Mouse (Mus musculus) splenic B cell, adult 2 months (primary cell): Measurements from ENCODE around the gene Cdadc1.
"Not testable (repeated sequence)": the region's sequence is repeated elsewhere in the genome, so short reads cannot be mapped to it uniquely, and the experiment has no call there.

Experiments used
- DNase-seq: peaks from one replicate; pipeline ENCODE4 v3.0.0-alpha.2; 2011; ENCODE audit warnings: low read depth, low spot score
- H3K27me3 ChIP-seq: 2 replicates; pipeline ENCODE4 v1.6.1; 2012; ENCODE audit warnings: mild to moderate bottlenecking, low read length, moderate library complexity, mixed read lengths; ENCODE audit not compliant: control insufficient read depth, poor library complexity, insufficient read depth, severe bottlenecking
- H3K36me3 ChIP-seq: 2 replicates; pipeline ENCODE4 v1.6.1; 2012; ENCODE audit warnings: mild to moderate bottlenecking, low read length, moderate library complexity, mixed read lengths; ENCODE audit not compliant: control insufficient read depth, poor library complexity, insufficient read depth, severe bottlenecking

Cdadc1 gene

GRCm38 (mm10) chr14:59626711-59627110 lies 29.0 kb upstream of the Cdadc1 start:
- Histone ChIP-seq H3K27me3 (no peaks in the 10 kb centered on the region), H3K36me3 (no peaks in the 10 kb centered on the region)
- DNase-seq, result no peak

GRCm38 (mm10) chr14:59625806-59626364 lies 28.1 kb upstream of the Cdadc1 start:
- H3K36me3 ChIP-seq, result no peaks in the 10 kb centered on the region
- DNase-seq, result no peak
- H3K27me3 ChIP-seq, result no peaks in the 10 kb centered on the region

DNA sequence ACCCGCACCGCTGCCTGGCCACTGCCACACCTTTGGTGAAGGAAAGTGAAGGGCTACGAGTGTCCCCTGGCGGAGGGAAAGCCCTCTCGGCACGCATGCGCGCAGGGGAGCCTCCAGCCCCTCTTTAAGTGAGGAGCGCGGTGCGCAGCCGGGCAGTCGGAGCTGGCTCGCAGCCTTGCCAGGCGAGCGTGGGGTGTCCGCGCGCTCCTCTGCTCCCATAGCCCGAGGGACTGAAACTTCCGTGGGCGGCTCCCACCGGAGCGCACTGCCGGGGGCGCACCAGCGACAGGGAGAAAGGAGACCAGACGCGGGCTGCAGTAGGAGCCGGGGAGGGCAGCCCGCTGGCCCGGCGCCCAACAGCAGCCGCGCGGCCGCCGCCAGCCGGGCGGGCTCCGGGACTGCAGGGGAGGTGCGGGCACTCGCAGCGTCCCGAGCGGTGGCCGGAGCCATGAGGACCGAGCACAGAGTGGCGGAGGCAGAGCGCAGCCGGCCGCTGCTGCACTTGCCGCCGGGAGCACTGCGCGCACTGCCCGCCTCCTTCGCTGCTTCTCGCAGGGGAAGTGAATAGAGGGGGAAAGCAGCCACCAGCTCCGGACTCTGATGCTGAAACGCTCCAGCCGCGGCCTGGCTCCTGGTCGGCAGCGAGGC lies 27.5 kb upstream of the Cdadc1 start, which contains the start of gene Shisa2:
Gene Shisa2, plus strand, starts transcription at position 151 of the 648 bp plus-strand sequence.
- DNase-seq, result no peak
- H3K27me3 ChIP-seq, result no peaks in the 10 kb centered on the region
- no peaks in the 10 kb centered on the region for H3K36me3 ChIP-seq

- DNase-seq, result no peak
- Histone ChIP-seq H3K27me3 (no peaks in the 10 kb centered on the region), H3K36me3 (no peaks in the 10 kb centered on the region)
These were observed 26.6 kb upstream of the Cdadc1 start for GRCm38 (mm10) chr14:59624326-59624885.

GRCm38 (mm10) chr14:59616802-59617201 lies 19.0 kb upstream of the Cdadc1 start:
- no peaks in the 10 kb centered on the region for H3K36me3 ChIP-seq
- DNase-seq, result no peak
- H3K27me3 ChIP-seq, result no peaks in the 10 kb centered on the region

- DNase-seq, H3K36me3 ChIP-seq, H3K27me3 ChIP-seq: not testable (repeated sequence)
These were observed 16.4 kb upstream of the Cdadc1 start for GRCm38 (mm10) chr14:59614149-59614548.

- H3K36me3 ChIP-seq, result no peaks in the 10 kb centered on the region
- H3K27me3 ChIP-seq, result no peaks in the 10 kb centered on the region
- peak; percentile 57 for DNase-seq
These were observed 15.3 kb upstream of the Cdadc1 start for GRCm38 (mm10) chr14:59612920-59613625.

GRCm38 (mm10) chr14:59607021-59607420 lies 9.3 kb upstream of the Cdadc1 start:
- Histone ChIP-seq H3K36me3 (no peaks in the 10 kb centered on the region), H3K27me3 (no peaks in the 10 kb centered on the region)
- DNase-seq, result no peak

GRCm38 (mm10) chr14:59605671-59606353 lies 8.1 kb upstream of the Cdadc1 start:
- DNase-seq, result peak; percentile 80
- Histone ChIP-seq H3K36me3 (no peaks in the 10 kb centered on the region), H3K27me3 (no peaks in the 10 kb centered on the region)

DNA sequence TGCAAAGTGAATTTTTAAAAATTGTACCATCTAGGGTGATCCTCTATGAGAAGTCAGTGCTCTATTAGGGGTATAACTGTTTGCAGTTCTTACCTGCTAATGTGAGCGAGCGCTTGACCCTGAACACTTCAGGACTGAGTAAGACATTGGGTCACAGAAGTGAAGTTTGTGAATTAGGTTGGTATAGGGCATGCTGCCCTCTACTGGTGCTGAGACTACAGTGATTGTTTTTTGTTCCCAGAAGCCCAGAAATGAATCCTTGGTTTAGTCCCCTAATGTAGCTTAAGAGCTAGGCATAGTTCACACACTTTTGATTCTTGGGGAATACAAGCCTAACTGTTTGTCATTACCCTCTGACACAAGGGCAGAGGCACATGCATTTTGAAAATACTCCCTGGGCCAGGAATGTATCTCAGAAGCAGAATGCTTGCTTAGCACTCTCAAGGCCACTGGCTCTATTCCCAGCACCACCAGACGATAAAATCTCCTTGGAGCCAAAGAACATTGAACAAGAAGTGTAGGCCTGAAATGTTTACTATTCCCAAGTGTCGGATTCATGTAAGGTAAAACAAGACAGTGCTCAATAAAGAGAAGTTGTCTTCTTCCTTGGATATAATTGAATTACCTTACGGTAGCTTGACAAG lies 6.4 kb upstream of the Cdadc1 start:
- H3K27me3 ChIP-seq, result no peaks in the 10 kb centered on the region; the same call in 1 of the 2 replicates
- DNase-seq, result peak; percentile 57
- no peaks in the 10 kb centered on the region for H3K36me3 ChIP-seq

DNA sequence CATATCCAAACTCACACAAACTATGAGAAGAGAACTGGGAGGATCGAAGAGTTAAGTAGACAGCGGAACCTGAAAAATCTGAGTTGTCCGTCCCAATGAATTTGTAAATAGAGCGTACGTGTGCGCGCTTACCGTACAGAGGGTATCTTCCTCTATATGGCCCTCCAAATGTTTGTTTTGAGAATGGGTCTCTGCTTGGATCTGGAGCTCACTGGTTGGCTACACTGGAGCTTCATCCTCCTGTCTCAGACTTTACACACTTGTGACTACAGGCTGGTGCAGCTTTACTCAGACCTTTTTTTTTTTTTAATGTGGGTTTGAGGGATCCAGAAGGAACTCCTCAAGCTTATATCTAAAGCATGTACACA lies 485 bp upstream of the Cdadc1 start:
- 0 out of 2 replicates have a peak, but pooled peaks cover 2% of the 10 kb centered on the region for H3K36me3 ChIP-seq
- no peak for DNase-seq
- no peaks in the 10 kb centered on the region; the same call in 1 of the 2 replicates for H3K27me3 ChIP-seq

- DNase-seq, result no peak
- 0 out of 2 replicates have a peak, but pooled peaks cover 4% of the 10 kb centered on the region for H3K36me3 ChIP-seq
- H3K27me3 ChIP-seq, result no peaks in the 10 kb centered on the region; the same call in 1 of the 2 replicates
These were observed 2.8 kb downstream of the Cdadc1 start for GRCm38 (mm10) chr14:59594988-59595387.

- no peaks in the 10 kb centered on the region for H3K27me3 ChIP-seq
- DNase-seq, result no peak
These were observed 5.2 kb downstream of the Cdadc1 start for GRCm38 (mm10) chr14:59592593-59592992.

GRCm38 (mm10) chr14:59591901-59592300 lies 5.9 kb downstream of the Cdadc1 start:
- H3K27me3 ChIP-seq, result no peaks in the 10 kb centered on the region
- peaks cover 9% of the 10 kb centered on the region; the same call in 1 of the 2 replicates for H3K36me3 ChIP-seq
- no peak for DNase-seq

More at GRCm38 (mm10) chr14:59592593-59592992, 5.2 kb downstream of the Cdadc1 start:
- H3K36me3 ChIP-seq, result peaks cover 9% of the 10 kb centered on the region; the same call in 1 of the 2 replicates
